Mouse (Mus musculus): ENCODE measurements around the gene Arpc2.
A peak's percentile ranks its signal among the peaks of the same experiment; 100 is the strongest.

The Arpc2 gene

GRCm38 (mm10) chr1:74300347-74301110 is 64.6 kb downstream of the Arpc2 start:
- DNase-seq (ENCODE audit: low read depth, low spot score), result no peak

GRCm38 (mm10) chr1:74302229-74302628 is 66.3 kb downstream of the Arpc2 start:
- no peak for DNase-seq (ENCODE audit: low read depth, low spot score)

- no peak for DNase-seq (ENCODE audit: low read depth, low spot score)
These were observed 67.0 kb downstream of the Arpc2 start for GRCm38 (mm10) chr1:74302835-74303234.

- no peak for DNase-seq (ENCODE audit: low read depth, low spot score)
These were observed 67.8 kb downstream of the Arpc2 start for GRCm38 (mm10) chr1:74303509-74304338.

GRCm38 (mm10) chr1:74304339-74304790 is 68.5 kb downstream of the Arpc2 start:
- no peak for DNase-seq (ENCODE audit: low read depth, low spot score)

- DNase-seq (ENCODE audit: low read depth, low spot score), result no peak
These were observed 69.1 kb downstream of the Arpc2 start for GRCm38 (mm10) chr1:74304946-74305345.

GRCm38 (mm10) chr1:74305522-74305921 is 69.6 kb downstream of the Arpc2 start, which contains the start of gene Tmbim1:
Tmbim1 (minus strand) TSS chr1:74305622.
- no peak for DNase-seq (ENCODE audit: low read depth, low spot score)

GRCm38 (mm10) chr1:74307146-74307545 is 71.3 kb downstream of the Arpc2 start:
- DNase-seq (ENCODE audit: low read depth, low spot score), result no peak

GRCm38 (mm10) chr1:74308001-74308964 is 72.4 kb downstream of the Arpc2 start:
- no peak for DNase-seq (ENCODE audit: low read depth, low spot score)

- no peak for DNase-seq (ENCODE audit: low read depth, low spot score)
These were observed 73.9 kb downstream of the Arpc2 start for GRCm38 (mm10) chr1:74309767-74310166.

GRCm38 (mm10) chr1:74313049-74313692 is 77.3 kb downstream of the Arpc2 start:
- DNase-seq (ENCODE audit: low read depth, low spot score), result peak; percentile 61

- DNase-seq (ENCODE audit: low read depth, low spot score), result no peak
These were observed 78.9 kb downstream of the Arpc2 start for GRCm38 (mm10) chr1:74314796-74315195.

GRCm38 (mm10) chr1:74316114-74316827 is 80.4 kb downstream of the Arpc2 start:
- DNase-seq (ENCODE audit: low read depth, low spot score), result no peak

All from retina, adult 2 months (tissue).